Mouse (Mus musculus): Measurements from ENCODE around the gene Dcun1d3.

The Dcun1d3 gene

DNA sequence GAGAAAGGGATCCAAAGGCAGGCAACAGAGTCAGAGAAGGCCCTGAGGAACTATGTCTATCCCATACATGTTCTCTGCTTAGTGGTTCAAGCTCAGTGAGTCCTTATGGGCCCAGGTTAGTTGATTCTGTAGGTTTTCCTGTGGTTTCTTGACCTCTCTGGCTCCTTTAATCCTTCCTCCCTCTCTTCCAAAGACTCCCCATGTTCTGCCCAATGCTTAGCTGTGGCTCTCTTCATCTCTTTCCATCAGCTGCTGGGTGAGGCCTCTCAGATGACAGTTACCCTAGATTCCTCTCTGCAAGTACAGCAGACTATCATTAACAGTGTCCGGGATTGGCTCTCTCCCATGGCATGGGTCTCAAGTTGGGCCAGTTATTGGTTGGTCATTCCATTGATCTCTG, 60.7 kb downstream of the Dcun1d3 start:
- DNase-seq (ENCODE audit: extremely low read depth, low read depth, low spot score): no peak

DNA sequence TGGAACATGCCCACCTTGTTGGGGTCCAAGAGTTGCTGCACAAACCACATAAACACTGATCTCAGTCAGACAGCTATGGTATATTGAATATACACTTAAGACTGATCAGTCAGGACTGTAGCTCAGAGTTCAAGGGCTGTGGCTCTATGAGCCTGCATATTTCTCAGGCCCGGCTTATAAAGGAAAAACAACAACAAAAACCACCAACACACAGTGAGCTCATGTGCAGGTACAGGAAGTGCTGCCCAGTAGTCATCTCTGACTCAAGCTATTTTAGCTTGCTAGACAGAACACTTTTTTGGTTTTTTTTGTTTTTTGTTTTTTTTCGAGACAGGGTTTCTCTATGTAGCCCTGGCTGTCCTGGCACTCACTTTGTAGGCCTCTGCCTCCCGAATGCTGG, 87.4 kb downstream of the Dcun1d3 start:
- DNase-seq (ENCODE audit: extremely low read depth, low read depth, low spot score): no peak

DNA sequence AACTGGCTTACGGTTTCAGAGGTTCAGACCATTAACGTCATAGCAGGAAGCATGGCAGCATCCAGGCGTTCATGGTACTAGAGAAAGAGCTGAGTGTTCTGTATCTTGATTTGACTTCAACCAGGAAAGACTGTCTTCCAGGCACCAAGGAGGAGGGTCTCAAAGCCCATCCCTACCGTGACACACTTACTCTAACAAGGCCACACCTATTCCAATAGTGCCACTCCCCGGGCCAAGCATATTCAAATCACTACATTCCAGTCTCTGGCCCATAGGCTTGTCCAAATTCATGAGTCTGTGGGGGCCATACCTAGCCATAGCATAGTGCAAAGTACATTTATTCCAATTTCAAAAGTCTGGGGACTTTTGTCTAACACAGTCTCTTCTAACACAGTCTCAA, 88.7 kb downstream of the Dcun1d3 start:
- DNase-seq (ENCODE audit: extremely low read depth, low read depth, low spot score): no peak
